ENCODE assay signal across 16 mouse cellular contexts in the genomic region with DNA sequence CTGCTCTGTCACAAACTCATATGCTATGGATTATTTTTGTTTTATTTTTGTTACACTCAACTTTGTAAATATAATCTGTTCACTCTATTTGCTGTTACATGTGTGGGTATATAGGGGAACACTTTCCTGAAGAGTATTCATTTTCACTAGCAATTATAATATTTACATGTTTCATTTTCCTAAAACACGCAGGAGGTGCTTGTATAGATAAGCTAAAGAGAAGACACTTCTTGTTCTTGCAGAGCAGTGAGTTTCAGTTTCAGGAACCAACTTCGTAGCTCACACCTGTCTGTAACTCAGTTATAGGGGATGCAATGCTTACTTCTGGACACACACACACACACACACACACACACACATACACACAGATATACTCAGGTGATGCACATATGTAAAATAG.
"Had no signal": no experiment of that assay in that cellular context is flagged by ENCODE, and none has a peak within 500 bp of the region (broad histone marks: within the 10 kb centered on the region; RNA-seq: fewer than 3 reads in every experiment).

No protein-coding gene starts in this region.

- H3K27ac ChIP-seq: neural tube, embryonic 13.5 days; neural tube, embryonic 15.5 days; stomach, embryonic 15.5 days; stomach, postnatal 0 days had no signal

- H3K9ac ChIP-seq: neural tube, embryonic 13.5 days; neural tube, embryonic 15.5 days; stomach, embryonic 15.5 days had no signal

- H3K4me2 ChIP-seq: neural tube, embryonic 13.5 days; neural tube, embryonic 15.5 days; stomach, embryonic 15.5 days had no signal

- H3K4me3 ChIP-seq: neural tube, embryonic 13.5 days; neural tube, embryonic 15.5 days; stomach, embryonic 15.5 days had no signal

- H3K9me3 ChIP-seq: neural tube, embryonic 13.5 days; neural tube, embryonic 15.5 days; stomach, embryonic 15.5 days had no signal

- H3K27me3 ChIP-seq: neural tube, embryonic 13.5 days; neural tube, embryonic 15.5 days; stomach, embryonic 15.5 days had no signal

- H3K4me1 ChIP-seq: neural tube, embryonic 13.5 days; neural tube, embryonic 15.5 days; stomach, embryonic 15.5 days had no signal

- H3K36me3 ChIP-seq: neural tube, embryonic 13.5 days; neural tube, embryonic 15.5 days; stomach, embryonic 15.5 days had no signal

- DNase-seq: retina, postnatal 1 day; right cerebral cortex, adult 18-20 months; right cerebral cortex, postnatal 14 days; right cerebral cortex, postnatal 25 days; right cerebral cortex, postnatal 4 days; spleen, adult 18-20 months; thymus, adult 18-20 months; thymus, adult 2 months; thymus, postnatal 14 days; thymus, postnatal 25 days; thymus, postnatal 36 days; thymus, postnatal 4 days had no signal
